Mouse (Mus musculus) limb, embryonic 13.5 days (tissue): Measurements from ENCODE around the gene Atp2b2. TPM values are rescaled to one million over a fixed set of nuclear protein-coding genes. Genes with fewer than 3 reads are reported as not detected.
A peak's percentile ranks its signal among the peaks of the same experiment; 100 is the strongest.

Experiments used
- ATAC-seq: fragments of 200-750 bp; cut with Nextera tagmentation; 2 replicates; pipeline ENCODE4 v1.8.0; 2017; ENCODE audit warnings: low read depth, moderate number of reproducible peaks, moderate TSS enrichment; ENCODE audit not compliant: low FRiP score
- H3K27ac ChIP-seq: fragments of 300-500 bp; sonication (generic); 2 replicates; pipeline ENCODE4 v1.5.1; 2015; ENCODE audit warnings: inconsistent platforms, mild to moderate bottlenecking, moderate library complexity
- H3K27me3 ChIP-seq: fragments of 300-500 bp; sonication (generic); 2 replicates; pipeline ENCODE4 v1.6.1; 2015; ENCODE audit warnings: mild to moderate bottlenecking, inconsistent platforms
- H3K36me3 ChIP-seq: fragments of 300-500 bp; sonication (generic); 2 replicates; pipeline ENCODE4 v1.6.1; 2015; ENCODE audit warnings: inconsistent platforms, mild to moderate bottlenecking, moderate library complexity
- H3K4me1 ChIP-seq: fragments of 300-500 bp; sonication (generic); 2 replicates; pipeline ENCODE4 v1.6.1; 2015; ENCODE audit warnings: inconsistent platforms
- H3K4me2 ChIP-seq: fragments of 300-500 bp; sonication (generic); replicated peaks from 2 replicates; pipeline ENCODE4 v1.6.1; 2015; ENCODE audit warnings: inconsistent platforms, mild to moderate bottlenecking, moderate library complexity
- H3K4me3 ChIP-seq: fragments of 300-500 bp; sonication (generic); 2 replicates; pipeline ENCODE4 v1.5.1; 2015; ENCODE audit warnings: moderate library complexity, mild to moderate bottlenecking, inconsistent platforms
- H3K9ac ChIP-seq: fragments of 300-500 bp; sonication (generic); 2 replicates; pipeline ENCODE4 v1.6.1; 2015; ENCODE audit warnings: mild to moderate bottlenecking, inconsistent platforms
- H3K9me3 ChIP-seq: fragments of 300-500 bp; sonication (generic); 2 replicates; pipeline ENCODE4 v1.6.1; 2016; ENCODE audit warnings: inconsistent platforms
- WGBS: fragments of 180-500 bp; shearing (Covaris S2); methylation state at CpG from one replicate; pipeline ENCODE4 v1.1.7; 2015; 5-methylcytosine and 5-hydroxymethylcytosine counted together
- polyA plus RNA-seq: library from polyadenylated mRNA; unstranded; fragments of >200 nt; fragmentation: Nextera tagmentation; extraction: Ambion mirVana; gene quantifications from 2 replicates; pipeline ENCODE4 v1.2.1, GENCODE M21; 2015

The Atp2b2 gene
- polyA plus RNA-seq, 1 experiment from 2014 or later: 0.11 TPM

DNA sequence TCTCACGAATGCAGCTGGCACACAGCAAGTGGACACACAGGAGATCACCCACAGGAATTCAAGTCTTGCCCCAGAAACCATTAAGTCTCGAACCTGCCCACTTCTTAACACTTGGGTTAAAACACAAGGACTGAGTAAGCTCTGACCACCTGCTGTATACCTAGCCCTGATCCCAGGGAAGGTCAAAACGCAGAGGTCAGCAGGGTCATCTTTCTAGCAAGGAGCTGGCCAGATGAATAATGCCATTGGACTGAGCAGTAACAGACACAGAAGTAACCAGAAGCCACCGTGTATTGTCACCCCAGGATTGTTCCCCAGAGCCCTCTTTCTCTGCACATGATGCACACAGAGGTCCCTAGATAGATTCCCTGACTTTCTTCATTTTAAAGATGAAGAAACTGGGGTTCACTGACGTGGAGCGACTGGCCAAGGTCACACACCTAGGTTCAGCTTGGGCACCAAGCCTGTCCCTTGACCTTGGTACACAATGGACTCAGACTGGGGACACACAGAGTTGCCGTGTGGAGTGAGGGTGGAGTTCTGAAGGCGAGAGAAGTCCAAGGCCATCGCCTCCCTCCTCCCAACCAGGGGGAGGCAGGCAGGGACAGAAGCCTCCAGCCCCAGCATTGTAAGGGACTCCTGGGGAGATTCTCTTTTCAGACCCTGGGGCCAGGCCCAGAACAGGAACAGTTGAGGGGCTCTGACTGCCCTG is 182.2 kb downstream of the Atp2b2 start:
- Histone ChIP-seq H3K27ac (no peak overlapping the region), H3K9ac (no peak overlapping the region), H3K4me1 (no peaks in the 10 kb centered on the region), H3K4me3 (no peak overlapping the region), H3K27me3 (no peaks in the 10 kb centered on the region), H3K9me3 (no peaks in the 10 kb centered on the region), H3K4me2 (no peak overlapping the region), H3K36me3 (no peaks in the 10 kb centered on the region)
- WGBS: 71% methylated on average over 9 of the region's 9 CpGs
- ATAC-seq: no peak

DNA sequence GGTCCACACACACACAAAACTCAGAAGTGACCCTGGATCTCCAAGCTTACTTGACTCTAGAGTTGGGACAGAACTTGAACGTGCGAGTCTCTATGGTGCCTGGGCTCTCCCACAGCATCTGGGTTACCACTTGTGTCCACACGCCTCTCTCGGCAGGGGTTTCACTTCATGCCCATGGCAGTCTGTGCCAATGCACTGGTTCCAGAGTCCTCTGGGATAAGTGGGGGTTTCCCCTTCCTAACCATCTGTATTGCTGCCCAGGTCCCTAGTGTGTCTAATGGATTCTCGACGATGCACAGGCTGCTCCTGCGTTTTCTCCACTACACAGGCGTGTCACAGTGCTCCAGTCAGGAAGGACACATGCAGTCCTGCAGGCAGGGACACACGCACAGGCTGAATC is 184.1 kb downstream of the Atp2b2 start:
- H3K4me3 ChIP-seq: no peak overlapping the region
- no peak for ATAC-seq
- no peaks in the 10 kb centered on the region for H3K27me3 ChIP-seq
- no peaks in the 10 kb centered on the region for H3K9me3 ChIP-seq
- H3K9ac ChIP-seq: no peak overlapping the region
- H3K27ac ChIP-seq: no peak overlapping the region
- no peaks in the 10 kb centered on the region for H3K4me1 ChIP-seq
- no peaks in the 10 kb centered on the region for H3K36me3 ChIP-seq
- no peak overlapping the region for H3K4me2 ChIP-seq
- 85% methylated on average over 9 of the region's 9 CpGs for WGBS

DNA sequence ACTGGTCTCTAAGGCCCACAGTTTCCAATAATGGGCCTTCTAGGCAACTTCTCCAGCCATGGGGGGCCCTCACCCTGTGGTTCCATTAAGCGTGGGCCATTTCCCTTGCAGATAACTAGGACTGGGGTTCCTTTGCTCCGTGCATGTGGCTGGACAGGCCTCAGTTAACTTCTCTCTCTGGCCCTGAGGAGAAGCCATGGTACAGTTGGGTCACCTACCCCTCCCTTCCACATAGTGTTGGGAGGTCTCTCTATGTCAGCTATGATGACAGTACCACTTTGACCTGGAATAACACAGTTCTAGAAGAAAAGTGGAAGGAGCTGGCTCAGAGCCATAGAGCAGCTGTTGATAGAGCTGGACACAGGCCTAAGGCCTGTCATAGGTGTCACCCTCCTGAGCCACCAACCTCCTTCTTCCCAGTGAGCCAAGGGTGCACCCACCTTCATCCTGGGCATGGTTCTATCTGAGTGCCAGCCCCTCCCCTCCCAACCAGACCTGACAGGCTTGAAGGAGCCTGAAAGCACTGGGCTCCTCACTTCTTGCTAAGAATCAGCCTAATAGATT is 185.0 kb downstream of the Atp2b2 start:
- H3K27ac ChIP-seq: no peak overlapping the region
- H3K4me3 ChIP-seq: no peak overlapping the region
- no peak for ATAC-seq
- no peaks in the 10 kb centered on the region for H3K4me1 ChIP-seq
- H3K9ac ChIP-seq: no peak overlapping the region
- H3K27me3 ChIP-seq: no peaks in the 10 kb centered on the region
- no peaks in the 10 kb centered on the region for H3K9me3 ChIP-seq
- WGBS: 59% methylated on average over 2 of the region's 2 CpGs
- H3K4me2 ChIP-seq: no peak overlapping the region
- no peaks in the 10 kb centered on the region for H3K36me3 ChIP-seq

DNA sequence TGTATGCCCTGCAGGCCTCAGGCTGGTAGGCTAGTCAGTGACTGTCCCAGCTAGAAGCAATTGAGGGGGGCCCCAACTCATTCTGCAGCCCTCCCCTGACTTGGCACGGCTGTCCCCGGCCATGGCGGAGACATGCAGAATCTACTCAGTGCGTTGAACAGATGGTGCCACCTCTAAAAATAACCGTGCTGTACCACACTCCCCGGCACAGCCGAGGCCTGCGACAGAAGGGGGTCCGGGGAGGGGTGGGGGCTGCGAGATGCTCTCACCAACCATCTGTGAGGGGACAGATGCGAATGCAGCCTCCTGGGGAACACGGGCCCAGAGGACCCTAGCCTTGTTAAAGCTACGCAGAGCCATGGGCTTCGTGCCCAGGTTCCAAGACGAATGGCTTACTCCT is 185.6 kb downstream of the Atp2b2 start:
- no peaks in the 10 kb centered on the region for H3K36me3 ChIP-seq
- no peak overlapping the region for H3K27ac ChIP-seq
- WGBS: 83% methylated on average over 15 of the region's 15 CpGs
- H3K4me2 ChIP-seq: no peak overlapping the region
- no peaks in the 10 kb centered on the region for H3K4me1 ChIP-seq
- no peak for ATAC-seq
- H3K9me3 ChIP-seq: no peaks in the 10 kb centered on the region
- H3K4me3 ChIP-seq: no peak overlapping the region
- no peak overlapping the region for H3K9ac ChIP-seq
- no peaks in the 10 kb centered on the region for H3K27me3 ChIP-seq

DNA sequence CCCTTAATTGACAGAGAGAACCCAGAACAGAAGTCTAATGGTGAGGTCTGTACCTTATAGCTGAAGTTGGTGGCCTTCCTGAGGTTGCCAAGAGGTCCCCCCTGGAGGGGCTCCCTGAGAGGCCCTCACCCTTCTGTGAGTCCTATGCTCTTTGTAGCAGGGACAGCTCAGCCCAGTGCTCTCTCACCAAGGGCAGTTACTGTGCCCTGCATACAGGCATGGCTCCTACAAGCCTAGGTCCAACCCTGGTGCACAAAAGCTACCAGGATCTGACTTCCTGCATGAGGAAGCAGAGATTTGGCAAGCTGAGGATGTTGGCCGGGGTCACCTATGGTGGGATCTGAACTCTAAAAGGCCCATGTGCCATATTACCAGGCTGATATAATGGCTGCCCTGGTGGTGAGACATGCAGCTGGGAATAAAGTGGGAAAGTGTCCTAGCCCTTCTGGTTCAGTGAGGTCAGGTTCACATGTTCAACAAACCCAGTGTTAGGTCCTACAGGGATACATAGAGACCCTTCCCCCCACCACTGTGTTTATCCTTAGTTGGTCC is 186.2 kb downstream of the Atp2b2 start:
- H3K9me3 ChIP-seq: no peaks in the 10 kb centered on the region
- no peaks in the 10 kb centered on the region for H3K27me3 ChIP-seq
- no peak overlapping the region for H3K27ac ChIP-seq
- no peak overlapping the region for H3K4me3 ChIP-seq
- H3K4me2 ChIP-seq: no peak overlapping the region
- ATAC-seq: no peak
- whole genome bisulfite sequencing: 82% methylated on average over 1 of the region's 1 CpGs
- no peak overlapping the region for H3K9ac ChIP-seq
- H3K4me1 ChIP-seq: no peaks in the 10 kb centered on the region
- H3K36me3 ChIP-seq: no peaks in the 10 kb centered on the region

DNA sequence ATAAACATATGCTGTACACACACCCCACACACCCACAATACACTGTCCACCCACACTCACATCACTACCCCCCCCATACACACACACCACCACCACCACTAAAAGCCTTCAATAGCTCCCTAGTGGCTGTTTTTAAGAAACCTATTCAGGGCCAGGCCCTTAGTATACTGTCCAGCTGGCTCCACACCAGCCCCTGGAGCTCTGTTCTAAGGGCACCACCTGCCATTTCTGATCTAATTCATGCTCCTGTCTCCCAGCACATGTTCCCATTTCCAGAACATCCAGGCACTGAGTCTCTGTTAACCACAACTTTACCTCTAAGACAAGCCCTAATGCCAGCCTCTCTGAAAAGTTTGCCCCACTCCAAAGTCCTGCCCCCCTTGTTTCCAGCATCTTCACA is 186.8 kb downstream of the Atp2b2 start:
- no peak for ATAC-seq
- Histone ChIP-seq H3K4me2 (no peak overlapping the region), H3K9ac (no peak overlapping the region), H3K27me3 (no peaks in the 10 kb centered on the region), H3K4me3 (no peak overlapping the region), H3K4me1 (no peaks in the 10 kb centered on the region), H3K27ac (no peak overlapping the region), H3K36me3 (no peaks in the 10 kb centered on the region), H3K9me3 (no peaks in the 10 kb centered on the region)

DNA sequence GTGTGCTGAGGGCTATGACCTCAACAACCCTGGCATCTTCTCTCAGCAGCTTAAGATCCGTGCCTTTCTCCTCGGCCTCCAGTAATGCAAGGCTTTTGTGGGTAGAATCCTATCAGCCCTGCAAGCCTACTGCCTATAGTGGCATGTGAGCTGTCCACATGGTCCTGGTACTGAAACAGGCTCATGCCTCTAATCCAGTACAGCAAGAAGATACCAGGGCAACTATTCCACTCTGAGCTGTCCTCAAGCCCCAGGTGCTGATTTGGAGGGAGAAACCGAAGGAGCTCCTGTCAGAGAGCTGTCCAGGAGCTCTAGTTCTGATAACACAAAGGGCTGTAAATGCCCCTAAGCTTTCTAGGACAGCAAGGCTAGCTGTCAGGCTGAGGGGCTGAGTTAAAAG is 190.1 kb downstream of the Atp2b2 start:
- no peak overlapping the region for H3K4me3 ChIP-seq
- no peaks in the 10 kb centered on the region for H3K4me1 ChIP-seq
- H3K4me2 ChIP-seq: no peak overlapping the region
- no peaks in the 10 kb centered on the region for H3K9me3 ChIP-seq
- no peak overlapping the region for H3K9ac ChIP-seq
- no peak overlapping the region for H3K27ac ChIP-seq
- 7% methylated on average over 3 of the region's 3 CpGs for WGBS
- no peaks in the 10 kb centered on the region for H3K36me3 ChIP-seq
- no peaks in the 10 kb centered on the region for H3K27me3 ChIP-seq
- peak; percentile 87 for ATAC-seq

DNA sequence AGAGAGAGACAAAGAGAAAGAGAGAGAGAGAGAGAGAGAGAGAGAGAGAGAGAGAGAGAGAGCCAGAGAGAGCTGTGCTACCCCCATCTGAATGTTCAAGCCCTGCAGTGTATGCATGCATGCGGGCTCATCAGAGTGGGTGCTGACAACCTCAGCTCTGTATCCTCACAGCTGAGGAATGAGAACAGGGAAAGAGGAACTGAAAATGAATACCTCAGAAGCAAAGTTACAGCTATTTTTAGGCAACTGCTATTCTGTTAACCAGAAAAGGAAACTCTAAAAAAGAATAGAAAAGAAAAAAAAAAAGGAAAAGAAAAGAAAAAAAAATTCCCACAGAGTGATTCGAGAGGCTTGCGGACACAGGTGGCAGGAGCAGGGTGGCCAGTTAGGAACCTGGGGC is 192.6 kb downstream of the Atp2b2 start:
- Histone ChIP-seq H3K9ac (no peak overlapping the region), H3K4me3 (no peak overlapping the region), H3K36me3 (no peaks in the 10 kb centered on the region), H3K27me3 (no peaks in the 10 kb centered on the region), H3K4me1 (no peaks in the 10 kb centered on the region), H3K9me3 (no peaks in the 10 kb centered on the region), H3K27ac (no peak overlapping the region), H3K4me2 (no peak overlapping the region)
- no peak for ATAC-seq
- WGBS: 91% methylated on average over 3 of the region's 3 CpGs

DNA sequence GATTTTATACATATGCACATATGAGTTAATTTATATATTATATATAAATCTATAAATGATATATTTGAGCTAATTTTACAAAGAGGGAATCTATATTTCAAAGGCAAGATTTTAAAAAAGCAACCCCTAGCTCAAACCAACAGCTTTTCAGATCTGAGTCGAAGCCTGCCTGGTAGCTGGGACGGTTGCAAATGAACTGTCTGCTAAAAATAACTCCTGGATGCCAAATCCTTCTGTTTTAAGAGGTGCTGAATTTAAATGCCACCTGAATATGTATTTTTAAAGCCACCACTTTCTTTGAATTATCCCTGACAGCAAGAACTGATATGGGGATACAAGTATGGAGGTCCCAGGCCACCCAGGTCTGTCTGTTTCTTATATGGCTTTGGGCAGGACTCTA is 193.8 kb downstream of the Atp2b2 start:
- no peaks in the 10 kb centered on the region for H3K27me3 ChIP-seq
- ATAC-seq: no peak
- no peaks in the 10 kb centered on the region for H3K9me3 ChIP-seq
- no peak overlapping the region for H3K4me2 ChIP-seq
- H3K36me3 ChIP-seq: no peaks in the 10 kb centered on the region
- no peaks in the 10 kb centered on the region for H3K4me1 ChIP-seq
- H3K9ac ChIP-seq: no peak overlapping the region
- H3K4me3 ChIP-seq: no peak overlapping the region
- WGBS: 77% methylated on average over 2 of the region's 2 CpGs
- no peak overlapping the region for H3K27ac ChIP-seq

DNA sequence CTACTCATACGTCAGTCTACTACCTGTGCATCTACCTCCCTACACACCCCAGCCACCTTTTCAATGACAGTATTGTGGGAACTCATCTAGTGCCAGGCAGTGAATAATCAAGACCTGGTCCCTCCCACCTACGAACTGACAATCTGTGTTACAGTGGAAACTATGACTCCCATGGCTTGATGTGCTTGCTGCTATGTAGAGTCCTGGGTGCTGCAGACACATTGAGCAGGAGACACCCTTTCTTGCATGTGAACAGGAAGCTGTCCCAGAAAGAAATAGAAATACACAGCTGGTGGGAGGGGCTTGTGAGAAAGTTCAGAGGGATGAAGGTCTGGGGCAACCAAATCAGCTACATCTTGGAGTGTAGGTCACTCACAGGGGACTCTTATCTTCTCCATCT is 195.3 kb downstream of the Atp2b2 start:
- H3K4me2 ChIP-seq: no peak overlapping the region
- H3K4me1 ChIP-seq: no peaks in the 10 kb centered on the region
- no peaks in the 10 kb centered on the region for H3K9me3 ChIP-seq
- no peak overlapping the region for H3K9ac ChIP-seq
- no peak overlapping the region for H3K4me3 ChIP-seq
- H3K36me3 ChIP-seq: no peaks in the 10 kb centered on the region
- no peaks in the 10 kb centered on the region for H3K27me3 ChIP-seq
- 73% methylated on average over 2 of the region's 2 CpGs for WGBS
- ATAC-seq: no peak
- H3K27ac ChIP-seq: no peak overlapping the region

DNA sequence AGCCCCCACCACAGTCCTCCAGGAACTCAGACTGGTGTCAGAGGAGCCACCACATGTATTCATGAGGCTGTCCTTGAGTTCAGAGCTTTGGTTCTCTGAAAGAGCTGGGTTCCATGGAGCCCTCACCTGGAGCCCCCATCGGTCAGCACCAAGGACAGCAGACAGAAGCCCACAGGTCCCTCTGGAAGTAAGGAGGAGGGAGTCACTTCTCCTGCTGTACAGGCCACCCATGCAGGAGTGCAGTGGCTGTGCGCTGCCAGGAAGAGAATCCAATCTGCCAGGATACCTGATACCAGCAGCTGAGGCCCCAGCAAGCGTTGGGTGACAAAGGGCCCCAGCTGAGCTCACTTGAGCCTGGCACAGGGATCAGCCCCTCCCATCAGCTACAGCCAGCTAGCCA is 199.2 kb downstream of the Atp2b2 start:
- no peaks in the 10 kb centered on the region for H3K9me3 ChIP-seq
- H3K9ac ChIP-seq: no peak overlapping the region
- WGBS: 8% methylated on average over 3 of the region's 3 CpGs
- no peaks in the 10 kb centered on the region for H3K4me1 ChIP-seq
- H3K27ac ChIP-seq: no peak overlapping the region
- no peak for ATAC-seq
- no peak overlapping the region for H3K4me2 ChIP-seq
- H3K4me3 ChIP-seq: no peak overlapping the region
- H3K27me3 ChIP-seq: no peaks in the 10 kb centered on the region
- no peaks in the 10 kb centered on the region for H3K36me3 ChIP-seq

DNA sequence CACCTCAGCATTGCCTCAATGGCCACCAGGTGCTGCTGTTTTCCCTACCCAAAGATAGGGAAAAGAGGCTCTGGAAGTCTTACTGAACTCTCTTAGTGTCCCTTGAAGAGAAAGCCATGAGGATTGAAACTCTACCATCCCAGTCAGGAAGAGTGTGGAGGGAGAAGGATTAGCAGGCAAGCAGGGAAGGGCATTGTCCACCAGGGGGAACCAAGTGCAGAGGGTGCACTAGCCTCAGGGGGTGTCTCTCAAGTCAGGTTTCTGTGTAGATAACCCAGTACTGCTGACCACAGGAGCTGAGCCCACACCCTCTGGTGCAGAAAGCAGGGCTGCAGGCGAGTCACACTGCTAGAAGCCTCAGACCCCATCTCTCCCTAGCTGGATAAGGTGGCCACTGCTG is 203.9 kb downstream of the Atp2b2 start:
- no peaks in the 10 kb centered on the region for H3K36me3 ChIP-seq
- ATAC-seq: no peak

DNA sequence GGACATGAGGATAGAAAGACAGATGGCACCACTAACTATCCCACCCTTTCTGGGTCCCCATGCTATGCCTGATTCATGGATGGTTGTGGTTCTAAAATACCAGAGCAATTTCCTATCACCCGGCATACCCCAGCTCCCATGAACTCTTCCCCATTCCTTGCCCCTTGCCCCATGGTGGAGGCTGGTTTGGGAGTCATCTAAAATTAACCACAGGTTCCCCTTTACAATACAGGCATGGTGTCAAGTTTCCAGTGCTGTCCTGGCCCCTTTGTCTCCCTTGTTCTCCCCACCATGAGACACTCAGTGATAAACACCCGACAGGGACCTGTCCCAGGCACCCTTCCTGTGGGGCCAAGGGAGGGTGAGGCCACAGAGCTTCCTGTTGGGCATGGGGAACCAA is 204.7 kb downstream of the Atp2b2 start:
- no peak overlapping the region for H3K27ac ChIP-seq
- 69% methylated on average over 2 of the region's 2 CpGs for WGBS
- H3K4me1 ChIP-seq: no peaks in the 10 kb centered on the region
- H3K9ac ChIP-seq: no peak overlapping the region
- no peak overlapping the region for H3K4me2 ChIP-seq
- ATAC-seq: no peak
- H3K9me3 ChIP-seq: no peaks in the 10 kb centered on the region
- H3K27me3 ChIP-seq: no peaks in the 10 kb centered on the region
- H3K36me3 ChIP-seq: no peaks in the 10 kb centered on the region
- H3K4me3 ChIP-seq: no peak overlapping the region

More for the DNA sequence above, 203.9 kb downstream of the Atp2b2 start:
- H3K9me3 ChIP-seq: no peaks in the 10 kb centered on the region
- H3K27me3 ChIP-seq: no peaks in the 10 kb centered on the region
- no peaks in the 10 kb centered on the region for H3K4me1 ChIP-seq
- WGBS: 52% methylated on average over 1 of the region's 1 CpGs
- H3K4me3 ChIP-seq: no peak overlapping the region
- H3K9ac ChIP-seq: no peak overlapping the region
- no peak overlapping the region for H3K27ac ChIP-seq
- H3K4me2 ChIP-seq: no peak overlapping the region
